Mouse (Mus musculus) stomach, embryonic 15.5 days (tissue): ENCODE results near the gene Lypd5. TPM values are rescaled to one million over a fixed set of nuclear protein-coding genes. Genes with fewer than 3 reads are reported as not detected.
A peak's percentile ranks its signal among the peaks of the same experiment; 100 is the strongest.

Source experiments
- ATAC-seq: fragments of 200-750 bp; cut with Nextera tagmentation; 2 replicates; pipeline ENCODE4 v1.8.0; 2017; ENCODE audit warnings: low read depth, moderate number of reproducible peaks, moderate TSS enrichment; ENCODE audit not compliant: insufficient read depth, low FRiP score
- H3K27ac ChIP-seq: fragments of 300-500 bp; sonication (generic); 2 replicates; pipeline ENCODE4 v1.5.1; 2015; ENCODE audit warnings: mild to moderate bottlenecking, inconsistent platforms
- H3K27me3 ChIP-seq: fragments of 300-500 bp; sonication (generic); replicated peaks from 2 replicates; pipeline ENCODE4 v1.6.1; 2015; ENCODE audit warnings: inconsistent platforms
- H3K36me3 ChIP-seq: fragments of 300-500 bp; sonication (generic); 2 replicates; pipeline ENCODE4 v1.6.1; 2015; ENCODE audit warnings: inconsistent platforms
- H3K4me1 ChIP-seq: fragments of 300-500 bp; sonication (generic); 2 replicates; pipeline ENCODE4 v1.6.1; 2015; ENCODE audit warnings: inconsistent platforms
- H3K4me2 ChIP-seq: fragments of 300-500 bp; sonication (generic); 2 replicates; pipeline ENCODE4 v1.6.1; 2015; ENCODE audit warnings: mild to moderate bottlenecking, inconsistent platforms
- H3K4me3 ChIP-seq: fragments of 300-500 bp; sonication (generic); replicated peaks from 2 replicates; pipeline ENCODE4 v1.5.1; 2015; ENCODE audit warnings: inconsistent platforms
- H3K9ac ChIP-seq: fragments of 300-500 bp; sonication (generic); 2 replicates; pipeline ENCODE4 v1.6.1; 2015; ENCODE audit warnings: inconsistent platforms
- H3K9me3 ChIP-seq: fragments of 300-500 bp; sonication (generic); 2 replicates; pipeline ENCODE4 v1.6.1; 2016; ENCODE audit warnings: inconsistent platforms
- WGBS: fragments of 180-500 bp; shearing (Covaris S2); methylation state at CpG from one replicate; pipeline ENCODE4 v1.1.7; 2015; 5-methylcytosine and 5-hydroxymethylcytosine counted together
- polyA plus RNA-seq: library from polyadenylated mRNA; unstranded; fragments of >200 nt; fragmentation: Nextera tagmentation; extraction: Ambion mirVana; gene quantifications from 2 replicates; pipeline ENCODE4 v1.2.1, GENCODE M21; 2015

Lypd5 gene
- 0.26 and 3.0 TPM in 2 replicates for polyA plus RNA-seq

DNA sequence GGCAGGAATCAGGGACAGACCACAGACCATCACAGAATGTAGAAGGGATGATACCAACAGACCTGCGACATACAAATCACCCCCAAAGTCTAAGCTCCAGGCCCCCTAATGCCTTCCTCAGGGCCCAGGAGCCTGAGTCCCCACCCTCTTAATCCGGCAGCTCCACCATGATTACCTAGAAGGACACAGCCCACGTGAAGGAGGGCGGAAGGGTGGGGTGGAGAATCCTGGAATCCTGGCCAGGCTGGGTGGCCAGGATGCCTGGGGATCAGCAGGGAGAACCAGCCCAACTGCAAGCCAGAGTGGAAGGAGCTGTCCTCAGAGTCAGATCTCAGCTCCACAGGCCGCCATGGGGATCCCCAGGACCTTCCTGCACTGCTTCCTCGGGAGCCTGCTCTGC, at the start of gene Lypd5:
Gene Lypd5 (plus strand): TSS at position 301 of the 400 bp plus-strand sequence.
- no peaks in the 10 kb centered on the region for H3K4me1 ChIP-seq
- WGBS = 31% methylated on average over 6 of the region's 6 CpGs
- H3K27me3 ChIP-seq = no peaks in the 10 kb centered on the region; the same call in 1 of the 2 replicates
- no peak for ATAC-seq
- H3K4me3 ChIP-seq = no peak within 1 kb of the TSS
- no peaks in the 10 kb centered on the region for H3K9me3 ChIP-seq
- no peak within 1 kb of the TSS for H3K4me2 ChIP-seq
- H3K9ac ChIP-seq = no peak within 1 kb of the TSS
- no peaks in the 10 kb centered on the region for H3K36me3 ChIP-seq
- H3K27ac ChIP-seq = no peak within 1 kb of the TSS

DNA sequence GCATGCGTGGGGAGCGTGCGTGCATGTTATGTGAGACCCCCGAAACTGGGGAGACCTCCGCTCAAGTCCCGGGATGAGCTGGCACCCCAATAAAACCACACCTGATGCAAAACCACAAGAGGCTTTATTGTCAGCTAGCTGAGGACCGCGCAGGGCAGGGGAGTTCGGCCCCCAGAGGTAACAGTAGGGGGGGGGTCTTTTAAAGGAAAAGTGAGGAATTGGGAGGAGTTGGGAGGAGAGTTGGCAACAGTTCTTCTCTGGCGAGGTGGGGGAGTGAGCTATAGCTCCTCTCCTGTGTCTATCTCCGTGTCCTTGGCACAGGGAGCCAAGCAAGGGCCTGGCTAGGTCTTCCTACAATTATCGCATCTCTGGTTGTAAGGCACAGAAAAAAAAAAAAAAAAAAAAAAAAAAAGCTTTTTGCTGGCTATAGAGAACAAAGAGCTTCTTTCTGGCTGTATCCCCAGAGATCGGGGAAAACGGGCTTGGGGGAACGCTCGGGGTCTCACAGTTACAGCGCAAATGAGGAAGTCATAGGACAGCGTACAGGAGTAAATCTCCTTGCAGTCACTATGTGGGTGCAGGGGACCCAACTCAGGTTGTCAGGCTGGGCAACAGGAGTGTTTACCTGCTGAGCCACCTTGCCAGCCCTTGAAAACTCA, 49.0 kb upstream of the Lypd5 start:
- H3K4me2 ChIP-seq = peak overlapping the region; percentile 88
- H3K9me3 ChIP-seq = no peaks in the 10 kb centered on the region
- peaks cover 25% of the 10 kb centered on the region for H3K36me3 ChIP-seq
- H3K27me3 ChIP-seq = no peaks in the 10 kb centered on the region
- peak overlapping the region; percentile 26; the same call in 1 of the 2 replicates for H3K9ac ChIP-seq
- peak overlapping the region; percentile 73 for H3K4me3 ChIP-seq
- H3K27ac ChIP-seq = peak overlapping the region; percentile 95
- whole genome bisulfite sequencing = 2% methylated on average over 18 of the region's 18 CpGs
- 0 out of 2 replicates have a peak, but pooled peaks have one; percentile 3 for ATAC-seq
- H3K4me1 ChIP-seq = no peaks in the 10 kb centered on the region; the same call in 1 of the 2 replicates

DNA sequence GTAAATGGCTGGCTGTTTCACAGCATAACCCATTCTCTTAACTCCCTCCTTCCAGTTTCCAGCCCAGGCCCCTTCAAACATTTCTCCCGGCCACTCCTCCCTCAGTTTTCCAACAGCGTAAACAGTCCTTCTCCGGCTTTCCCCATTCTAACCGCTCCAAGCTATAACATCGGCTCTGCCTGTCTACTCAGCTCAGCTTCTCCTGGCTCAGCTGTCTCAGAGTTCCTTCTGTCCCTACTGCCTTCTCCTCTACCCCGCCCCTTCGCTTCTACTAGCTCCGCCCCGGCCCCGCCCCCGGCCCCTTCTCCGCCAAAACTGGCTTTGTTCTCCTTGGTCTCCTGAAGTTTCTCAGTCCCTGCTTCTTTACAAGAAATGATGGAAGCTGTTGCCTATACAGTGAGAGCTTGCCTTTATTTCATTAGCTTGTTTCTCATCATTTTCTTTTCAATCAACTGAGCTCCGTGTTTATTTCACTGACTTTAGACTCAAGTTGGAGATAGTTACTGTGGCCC, 48.2 kb upstream of the Lypd5 start, which contains the start of gene Zfp61:
Gene Zfp61 (minus strand): TSS at position 462 of the 512 bp plus-strand sequence.
- Histone ChIP-seq H3K27me3 (no peaks in the 10 kb centered on the region), H3K4me3 (peak within 1 kb of the TSS; percentile 73), H3K36me3 (peaks cover 16% of the 10 kb centered on the region), H3K4me2 (peak within 1 kb of the TSS; percentile 88), H3K9me3 (no peaks in the 10 kb centered on the region), H3K9ac (peak within 1 kb of the TSS; percentile 26; the same call in 1 of the 2 replicates), H3K27ac (peak within 1 kb of the TSS; percentile 95), H3K4me1 (no peaks in the 10 kb centered on the region; the same call in 1 of the 2 replicates)
- 1% methylated on average over 13 of the region's 13 CpGs for WGBS
- peak; percentile 80 for ATAC-seq

DNA sequence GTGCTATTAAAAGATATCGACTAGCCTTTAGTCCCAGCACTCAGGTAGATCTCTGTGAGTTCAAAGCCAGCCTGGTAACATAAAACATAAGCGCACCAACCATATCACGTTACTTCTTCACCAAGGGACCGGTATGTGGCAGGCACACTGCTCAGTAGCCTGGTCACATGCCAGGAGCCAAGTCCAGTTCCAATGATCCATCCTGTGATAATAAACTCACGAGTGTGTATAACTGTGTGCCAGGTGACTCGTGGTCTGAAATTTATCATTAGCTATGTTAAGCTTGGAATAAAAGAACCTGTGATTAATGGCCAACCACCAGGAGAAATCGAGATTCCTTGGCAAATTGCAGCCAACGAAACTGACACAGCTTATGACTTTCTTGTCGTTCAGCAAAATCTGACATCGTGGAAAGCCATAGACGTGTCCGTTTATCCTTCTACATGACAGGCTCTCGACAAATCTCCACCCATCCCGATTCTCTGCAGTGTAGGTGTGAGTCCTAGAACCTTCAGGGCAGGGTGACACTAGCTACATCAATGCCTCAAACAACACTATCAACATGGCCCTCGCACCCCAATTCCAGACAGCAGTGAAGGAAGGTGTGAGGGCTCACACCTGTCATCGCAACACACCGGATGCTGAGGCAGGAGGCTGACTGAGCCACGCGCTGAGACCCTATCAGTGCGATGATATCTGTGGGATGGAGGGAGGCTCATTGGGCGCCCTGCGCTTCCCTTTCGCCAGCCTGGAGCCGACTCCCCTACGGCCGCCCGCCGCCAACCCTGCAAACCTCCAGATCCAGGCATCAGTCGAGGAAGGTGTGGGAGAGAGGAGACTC, 33.0 kb upstream of the Lypd5 start:
- ATAC-seq = no peak; the same call in 1 of the 2 replicates
- H3K9me3 ChIP-seq = no peaks in the 10 kb centered on the region
- H3K4me3 ChIP-seq = peak overlapping the region; percentile 66
- peaks cover 7% of the 10 kb centered on the region for H3K36me3 ChIP-seq
- WGBS = 27% methylated on average over 29 of the region's 29 CpGs
- 0 out of 2 replicates have a peak, but pooled peaks cover 5% of the 10 kb centered on the region for H3K4me1 ChIP-seq
- H3K4me2 ChIP-seq = peak overlapping the region; percentile 86
- no peaks in the 10 kb centered on the region for H3K27me3 ChIP-seq
- H3K27ac ChIP-seq = peak overlapping the region; percentile 44; the same call in 1 of the 2 replicates
- H3K9ac ChIP-seq = peak overlapping the region; percentile 71

DNA sequence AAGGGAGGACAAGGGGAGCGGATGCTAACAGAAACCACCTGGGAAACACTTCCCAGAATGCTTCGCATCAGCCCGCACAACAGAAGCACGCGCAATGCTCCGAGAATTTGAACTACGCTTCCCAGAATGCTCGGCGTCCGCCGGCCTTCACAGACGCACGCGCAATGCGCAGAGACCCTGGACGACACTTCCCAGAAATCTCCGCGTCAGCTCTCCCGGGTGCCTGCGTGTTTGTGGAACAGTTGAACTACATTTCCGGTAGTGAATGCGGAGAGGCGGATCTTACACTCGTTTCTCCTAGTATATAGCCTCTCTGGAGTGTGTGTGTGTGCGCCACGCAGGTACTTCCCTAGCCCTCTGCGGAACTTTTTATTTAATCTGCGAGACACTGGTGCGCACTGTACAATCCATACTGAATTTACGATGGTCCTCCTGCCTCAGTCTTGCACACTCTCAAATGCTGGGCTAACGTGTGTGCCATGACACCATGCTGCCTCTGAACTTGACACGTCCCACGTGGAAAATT, 32.4 kb upstream of the Lypd5 start, which contains the start of gene Zfp94:
Gene Zfp94 (minus strand): TSS at position 100 of the 526 bp plus-strand sequence.
- no peaks in the 10 kb centered on the region for H3K9me3 ChIP-seq
- WGBS = under 1% methylated on average over 33 of the region's 33 CpGs
- peak within 1 kb of the TSS; percentile 85 for H3K27ac ChIP-seq
- 0 out of 2 replicates have a peak, but pooled peaks cover 5% of the 10 kb centered on the region for H3K4me1 ChIP-seq
- peak; percentile 97 for ATAC-seq
- H3K36me3 ChIP-seq = peaks cover 1% of the 10 kb centered on the region; the same call in 1 of the 2 replicates
- peak within 1 kb of the TSS; percentile 71 for H3K9ac ChIP-seq
- H3K4me2 ChIP-seq = peak within 1 kb of the TSS; percentile 86
- no peaks in the 10 kb centered on the region for H3K27me3 ChIP-seq
- peak within 1 kb of the TSS; percentile 66 for H3K4me3 ChIP-seq

DNA sequence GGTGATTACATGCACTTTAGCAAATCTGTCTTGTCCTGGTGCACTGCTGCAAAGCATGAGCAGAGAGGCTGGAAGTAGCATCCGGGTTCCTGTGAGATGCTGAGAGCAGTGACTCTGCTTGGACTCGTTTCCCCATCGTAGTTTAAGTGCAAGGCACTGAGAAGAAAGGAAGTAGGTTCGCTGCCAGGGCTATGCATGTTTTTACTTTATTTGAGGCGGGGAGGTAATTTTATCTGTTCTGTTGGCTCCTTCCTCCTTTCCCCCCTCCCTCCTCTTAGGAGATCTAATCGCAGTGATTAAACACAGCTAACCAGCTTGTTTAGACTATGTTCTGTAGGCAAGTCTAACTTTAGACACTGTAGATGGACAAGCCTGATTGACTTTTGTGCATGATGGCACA, 30.1 kb upstream of the Lypd5 start:
- Histone ChIP-seq H3K9ac (no peak overlapping the region), H3K27me3 (no peaks in the 10 kb centered on the region), H3K27ac (no peak overlapping the region), H3K4me2 (no peak overlapping the region), H3K4me3 (no peak overlapping the region), H3K4me1 (0 out of 2 replicates have a peak, but pooled peaks cover 5% of the 10 kb centered on the region), H3K9me3 (no peaks in the 10 kb centered on the region), H3K36me3 (no peaks in the 10 kb centered on the region)
- no peak for ATAC-seq
- 46% methylated on average over 6 of the region's 6 CpGs for WGBS

DNA sequence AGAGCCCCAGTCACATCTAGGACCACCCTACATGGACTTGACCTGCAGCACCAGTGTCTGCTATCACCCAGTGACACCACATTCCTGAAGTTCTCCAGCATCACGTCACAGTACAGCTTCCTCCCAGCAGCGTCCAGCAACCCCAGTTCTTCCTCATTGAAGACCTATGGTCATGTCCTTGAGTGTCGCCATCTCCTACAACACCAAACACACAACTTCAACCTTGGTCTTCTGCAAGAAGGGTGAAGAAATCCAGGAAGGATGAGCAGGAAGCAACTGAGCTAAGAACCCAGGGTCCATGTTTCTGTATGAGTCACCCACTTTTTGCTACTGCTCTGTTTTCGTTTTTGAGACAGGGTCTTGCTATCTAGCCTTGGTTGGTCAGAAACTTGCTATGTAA, 26.4 kb upstream of the Lypd5 start:
- Histone ChIP-seq H3K36me3 (no peaks in the 10 kb centered on the region), H3K9me3 (no peaks in the 10 kb centered on the region), H3K4me2 (no peak overlapping the region), H3K4me3 (no peak overlapping the region), H3K27me3 (no peaks in the 10 kb centered on the region), H3K4me1 (0 out of 2 replicates have a peak, but pooled peaks cover 6% of the 10 kb centered on the region), H3K9ac (no peak overlapping the region), H3K27ac (no peak overlapping the region)
- no peak for ATAC-seq
- 74% methylated on average over 4 of the region's 4 CpGs for WGBS

DNA sequence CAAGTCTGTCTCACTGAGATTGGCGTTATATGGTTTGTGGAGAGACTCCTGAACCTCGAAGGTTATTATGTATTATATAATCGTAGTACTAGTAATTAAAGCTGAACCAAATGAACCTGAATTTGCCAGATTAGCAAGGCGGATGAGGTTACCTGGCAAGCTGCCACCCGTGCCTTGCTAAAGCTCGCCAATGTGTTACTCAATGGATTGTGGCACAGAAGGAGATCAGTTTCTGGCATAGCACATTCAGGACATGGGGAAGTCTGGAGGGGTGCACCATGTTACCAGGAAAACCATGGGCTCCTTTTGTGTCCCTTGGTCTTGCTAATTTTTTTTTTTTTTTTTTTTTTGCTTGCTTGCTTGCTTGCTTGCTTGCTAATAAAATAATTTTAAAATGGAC, 23.8 kb upstream of the Lypd5 start:
- ATAC-seq = no peak
- H3K4me2 ChIP-seq = no peak overlapping the region; the same call in 1 of the 2 replicates
- H3K4me1 ChIP-seq = 0 out of 2 replicates have a peak, but pooled peaks cover 6% of the 10 kb centered on the region
- H3K27ac ChIP-seq = no peak overlapping the region
- WGBS = 84% methylated on average over 6 of the region's 6 CpGs
- H3K36me3 ChIP-seq = no peaks in the 10 kb centered on the region
- no peak overlapping the region for H3K9ac ChIP-seq
- no peaks in the 10 kb centered on the region for H3K27me3 ChIP-seq
- no peak overlapping the region for H3K4me3 ChIP-seq
- no peaks in the 10 kb centered on the region for H3K9me3 ChIP-seq

DNA sequence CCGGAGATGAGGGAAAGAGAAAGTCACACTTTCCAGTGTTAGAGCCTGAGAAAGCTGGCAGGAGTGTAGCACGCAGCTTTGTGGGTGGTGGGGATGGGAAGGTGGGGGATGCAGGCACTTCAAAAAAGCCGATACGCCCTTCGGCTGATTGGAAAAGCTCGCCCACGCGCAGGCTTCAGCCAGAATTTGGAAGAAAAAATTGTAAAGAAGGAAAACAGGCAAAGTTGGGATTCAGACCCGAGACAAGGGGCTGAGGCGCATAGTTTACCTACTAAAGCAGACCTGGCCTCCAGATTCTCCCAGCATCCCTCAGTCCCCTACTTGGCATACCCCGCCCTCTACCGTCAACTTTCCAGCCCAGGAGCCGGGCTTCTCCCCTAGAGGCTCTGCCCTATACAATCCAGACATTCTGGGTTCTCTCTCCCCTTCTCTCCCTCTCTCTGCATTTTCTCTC, 23.3 kb upstream of the Lypd5 start:
- Histone ChIP-seq H3K36me3 (no peaks in the 10 kb centered on the region), H3K4me3 (peak overlapping the region; percentile 27), H3K4me2 (peak overlapping the region; percentile 56), H3K9ac (no peak overlapping the region), H3K27ac (no peak overlapping the region), H3K4me1 (0 out of 2 replicates have a peak, but pooled peaks cover 6% of the 10 kb centered on the region), H3K27me3 (no peaks in the 10 kb centered on the region), H3K9me3 (no peaks in the 10 kb centered on the region)
- WGBS = 17% methylated on average over 13 of the region's 13 CpGs
- ATAC-seq = no peak

DNA sequence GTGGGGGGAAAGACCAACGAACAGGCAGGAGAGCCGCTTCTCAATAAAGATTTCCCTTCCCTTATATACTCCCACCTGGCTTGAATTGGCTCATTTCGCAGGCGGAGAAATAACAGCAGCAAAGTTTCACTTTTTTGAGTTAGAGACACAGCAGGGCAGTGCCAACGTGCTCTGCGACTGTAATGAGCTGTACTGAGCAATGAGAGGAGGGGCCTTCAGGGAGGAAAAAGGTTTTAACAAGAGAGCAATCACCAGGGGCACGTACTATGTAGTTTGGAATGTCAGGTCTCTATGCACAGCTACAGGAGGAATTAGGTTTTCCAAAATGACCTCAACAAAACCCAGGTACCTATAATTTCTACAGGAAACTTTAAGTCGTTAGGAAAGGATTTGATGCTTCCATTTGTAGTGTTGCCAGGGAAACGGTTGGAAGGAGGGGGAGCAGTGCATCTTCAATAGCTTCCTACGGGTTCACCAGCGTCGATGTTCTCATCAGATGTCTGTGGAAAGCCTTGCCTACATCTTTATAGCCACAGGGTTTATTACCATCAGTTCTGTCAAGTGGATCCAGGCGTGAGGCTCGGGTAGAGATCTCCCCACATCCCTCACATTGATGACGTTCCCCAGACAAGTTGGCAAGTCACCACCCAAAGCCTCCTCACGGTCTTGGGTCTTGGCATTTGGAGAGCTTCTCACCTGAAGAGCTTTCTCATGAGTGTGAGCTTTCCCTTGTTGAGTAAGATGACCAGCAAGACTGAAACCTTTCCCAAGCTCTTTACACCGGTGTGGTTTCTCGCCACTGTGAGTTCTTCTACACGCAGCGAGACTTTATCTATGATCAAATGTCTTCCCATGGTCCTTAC, 22.5 kb upstream of the Lypd5 start:
- Histone ChIP-seq H3K4me3 (peak overlapping the region; percentile 27; the same call in 1 of the 2 replicates), H3K4me2 (peak overlapping the region; percentile 56), H3K9ac (no peak overlapping the region), H3K27me3 (no peaks in the 10 kb centered on the region), H3K9me3 (no peaks in the 10 kb centered on the region), H3K36me3 (no peaks in the 10 kb centered on the region), H3K4me1 (0 out of 2 replicates have a peak, but pooled peaks cover 6% of the 10 kb centered on the region), H3K27ac (no peak overlapping the region)
- WGBS = 54% methylated on average over 20 of the region's 20 CpGs
- ATAC-seq = no peak
